8 mouse cellular contexts compared by ENCODE assay signal in genomic region chr4:145744935-145745644, GRCm38 (mm10).
DNase-seq lines count a peak whose midpoint lies in the region; ATAC-seq and TF ChIP-seq lines count a peak whose summit lies in the region.
"Not testable (repeated sequence)": the region's sequence is repeated elsewhere in the genome, so short reads cannot be mapped to it uniquely, and the experiment has no call there.

No protein-coding gene starts in this region.

- not testable (repeated sequence) for H3K27me3 ChIP-seq in ES-Bruce4 (ENCODE audit: control insufficient read depth, insufficient read depth, low read length, poor library complexity, severe bottlenecking); hindbrain, embryonic 13.5 days; lung, postnatal 0 days (replicated peaks; ENCODE audit: insufficient read depth, low read length); neural tube, embryonic 14.5 days (ENCODE audit: control insufficient read depth, insufficient read depth, low read length); thymus, adult 2 months (ENCODE audit: control insufficient read depth, insufficient read depth, low read length)

- not testable (repeated sequence) for H3K36me3 ChIP-seq in ES-Bruce4 (ENCODE audit: control insufficient read depth, insufficient read depth, low read length, poor library complexity, severe bottlenecking); hindbrain, embryonic 13.5 days; lung, postnatal 0 days (ENCODE audit: insufficient read depth, low read length); neural tube, embryonic 14.5 days (ENCODE audit: control insufficient read depth, insufficient read depth, low read length); thymus, adult 2 months (ENCODE audit: control insufficient read depth, insufficient read depth, low read length)

- H3K4me3 ChIP-seq in ES-Bruce4 (ENCODE audit: low read depth, low read length) = peak overlapping the region; percentile 24; the same call in 1 of the 2 replicates
- peak overlapping the region; percentile 38 for H3K4me3 ChIP-seq in hindbrain, embryonic 13.5 days
- not testable (repeated sequence) for H3K4me3 ChIP-seq in left cerebral cortex, adult 2 months; lung, postnatal 0 days (ENCODE audit: low read depth, low read length)
- peak overlapping the region; percentile 20 for H3K4me3 ChIP-seq in neural tube, embryonic 14.5 days (ENCODE audit: low read depth, low read length)
- peak overlapping the region; percentile 44 for H3K4me3 ChIP-seq in thymus, adult 2 months (ENCODE audit: control insufficient read depth, insufficient read depth, low read length)

- TF ChIP-seq EP300 in ES-Bruce4 (IDR thresholded peaks at IDR 0.05; ENCODE audit: insufficient read depth, low read depth, low read length); lung, postnatal 0 days (IDR thresholded peaks at IDR 0.05): not testable (repeated sequence)

- H3K9me3 ChIP-seq in ES-Bruce4 (replicated peaks; ENCODE audit: control insufficient read depth, insufficient read depth, low read length, poor library complexity, severe bottlenecking); hindbrain, embryonic 13.5 days; lung, postnatal 0 days (ENCODE audit: low read length); neural tube, embryonic 14.5 days (ENCODE audit: control insufficient read depth, low read length): not testable (repeated sequence)

- H3K27ac ChIP-seq in ES-Bruce4 (ENCODE audit: insufficient read depth, low read length); hindbrain, embryonic 13.5 days; left cerebral cortex, adult 2 months; lung, postnatal 0 days (ENCODE audit: low read length); neural tube, embryonic 14.5 days (ENCODE audit: low read depth, low read length); thymus, adult 2 months (ENCODE audit: control insufficient read depth, insufficient read depth, low read length): not testable (repeated sequence)

- not testable (repeated sequence) for TF ChIP-seq CTCF in ES-Bruce4 (IDR thresholded peaks at IDR 0.05; ENCODE audit: low read depth, low read length); left cerebral cortex, adult 2 months (IDR thresholded peaks at IDR 0.05); lung, postnatal 0 days (IDR thresholded peaks at IDR 0.05); thymus, adult 2 months (IDR thresholded peaks at IDR 0.05; ENCODE audit: borderline replicate concordance, control insufficient read depth, extremely low read depth, insufficient read depth, low read length, poor library complexity)

- intact Hi-C loops in gastrocnemius, postnatal 14 days (cut with DNase I; ENCODE audit: low total_unique reads); left cerebral cortex, adult 2 months (cut with DNase I): not testable (repeated sequence)

- not testable (repeated sequence) for TF ChIP-seq POLR2A in ES-Bruce4 (IDR thresholded peaks at IDR 0.05; ENCODE audit: insufficient read depth, low read length); thymus, adult 2 months (IDR thresholded peaks at IDR 0.05; ENCODE audit: control insufficient read depth, extremely low read depth, insufficient read depth, low read length, poor library complexity)

- not testable (repeated sequence) for H3K4me1 ChIP-seq in ES-Bruce4 (ENCODE audit: control insufficient read depth, insufficient read depth, low read length); hindbrain, embryonic 13.5 days (replicated peaks); lung, postnatal 0 days (ENCODE audit: insufficient read depth, low read depth, low read length); neural tube, embryonic 14.5 days (ENCODE audit: control insufficient read depth, insufficient read depth, low read length); thymus, adult 2 months (replicated peaks; ENCODE audit: control insufficient read depth, insufficient read depth, low read length)

- peak; percentile 46 for DNase-seq in embryo, embryonic 10.5 days (ENCODE audit: low spot score)
- DNase-seq in gastrocnemius, postnatal 14 days = peak; percentile 5
- DNase-seq in left cerebral cortex, adult 2 months (ENCODE audit: extremely low spot score in 1 of 2, low spot score in 2 of 2) = peak; percentile 3 to 5
- DNase-seq in lung, postnatal 0 days (ENCODE audit: low spot score) = peak; percentile 2
- DNase-seq in thymus, adult 2 months = not testable (repeated sequence)

- H3K9ac ChIP-seq in ES-Bruce4 (ENCODE audit: low read depth, poor library complexity, severe bottlenecking) = peak overlapping the region; percentile 58; the same call in 1 of the 2 replicates
- peak overlapping the region; percentile 49; the same call in 1 of the 2 replicates for H3K9ac ChIP-seq in hindbrain, embryonic 13.5 days
- not testable (repeated sequence) for H3K9ac ChIP-seq in lung, postnatal 0 days (replicated peaks; ENCODE audit: low read depth); neural tube, embryonic 14.5 days (replicated peaks; ENCODE audit: low read depth, low read length)

- whole genome bisulfite sequencing in hindbrain, embryonic 13.5 days = 1% methylated on average over 53 of the region's 83 CpGs
- WGBS in lung, postnatal 0 days = 4% methylated on average over 27 of the region's 83 CpGs
- WGBS in neural tube, embryonic 14.5 days = 1% methylated on average over 38 of the region's 83 CpGs
- 14% methylated on average over 49 of the region's 83 CpGs for WGBS in thymus, adult 2 months

- peak; percentile 90 for ATAC-seq in hindbrain, embryonic 13.5 days (ENCODE audit: low FRiP score)
- ATAC-seq in lung, postnatal 0 days = peak; percentile 38; the same call in 1 of the 2 replicates
- peak; percentile 90 for ATAC-seq in neural tube, embryonic 14.5 days (ENCODE audit: low read depth)

- peak overlapping the region; percentile 53 for H3K4me2 ChIP-seq in hindbrain, embryonic 13.5 days
- H3K4me2 ChIP-seq in lung, postnatal 0 days (replicated peaks; ENCODE audit: low read depth, low read length) = not testable (repeated sequence)
- H3K4me2 ChIP-seq in neural tube, embryonic 14.5 days (ENCODE audit: low read depth, low read length) = peak overlapping the region; percentile 23; the same call in 1 of the 2 replicates

Comparison
In these comparisons a context has a peak if more than half of its experiments do, and no peak if none do; other contexts are left out.
1. ATAC-seq: peak in every context shown above with its lines; median percentile 90 in hindbrain, embryonic 13.5 days; 90 in neural tube, embryonic 14.5 days; 38 in lung, postnatal 0 days.